Mouse (Mus musculus) heart, postnatal 0 days (tissue): ENCODE results near the gene Arhgef33. TPM values are rescaled to one million over a fixed set of nuclear protein-coding genes. Genes with fewer than 3 reads are reported as not detected.

Experiments used
- ATAC-seq: fragments of 200-750 bp; cut with Nextera tagmentation; 2 replicates; pipeline ENCODE4 v1.8.0; 2017; ENCODE audit warnings: low read depth, moderate number of reproducible peaks, moderate library complexity; ENCODE audit not compliant: insufficient read depth
- DNase-seq: peaks from one replicate; pipeline ENCODE4 v3.0.0-alpha.2; 2016; ENCODE audit warnings: low spot score
- H3K27ac ChIP-seq: fragments of 300-500 bp; sonication (generic); 2 replicates; pipeline ENCODE4 v1.5.1; 2014; ENCODE audit warnings: low read depth, mild to moderate bottlenecking
- H3K27me3 ChIP-seq: fragments of 300-500 bp; sonication (generic); 2 replicates; pipeline ENCODE4 v1.6.1; 2014; ENCODE audit warnings: low read length, mixed read lengths; ENCODE audit not compliant: control insufficient read depth, insufficient read depth
- H3K36me3 ChIP-seq: fragments of 300-500 bp; sonication (generic); replicated peaks from 2 replicates; pipeline ENCODE4 v1.6.1; 2014; ENCODE audit warnings: low read length, mixed read lengths; ENCODE audit not compliant: control insufficient read depth, insufficient read depth
- H3K4me1 ChIP-seq: fragments of 300-500 bp; sonication (generic); 2 replicates; pipeline ENCODE4 v1.6.1; 2014; ENCODE audit warnings: antibody characterized with exemption; ENCODE audit not compliant: control insufficient read depth, insufficient read depth
- H3K4me2 ChIP-seq: fragments of 300-500 bp; sonication (generic); 2 replicates; pipeline ENCODE4 v1.6.1; 2014; ENCODE audit warnings: low read depth, mild to moderate bottlenecking, low read length, moderate library complexity
- H3K4me3 ChIP-seq: fragments of 300-500 bp; sonication (generic); 2 replicates; pipeline ENCODE4 v1.5.1; 2014; ENCODE audit warnings: low read depth, low read length
- H3K9ac ChIP-seq: fragments of 300-500 bp; sonication (generic); replicated peaks from 2 replicates; pipeline ENCODE4 v1.6.1; 2014; ENCODE audit warnings: low read depth, low read length, mixed read lengths
- H3K9me3 ChIP-seq: fragments of 300-500 bp; sonication (generic); replicated peaks from 2 replicates; pipeline ENCODE4 v1.6.1; 2016; ENCODE audit warnings: low read length; ENCODE audit not compliant: control insufficient read depth
- CTCF ChIP-seq: IDR thresholded peaks from 2 replicates; pipeline ENCODE4 v1.5.1; 2016; ENCODE audit warnings: antibody characterized with exemption, control low read depth, low read depth
- EP300 ChIP-seq: IDR thresholded peaks from 2 replicates; pipeline ENCODE4 v1.6.1; 2016; ENCODE audit warnings: antibody characterized with exemption, low read depth
- WGBS: fragments of 180-500 bp; shearing (Covaris S2); extraction: QIAGEN DNeasy Blood & Tissue Kit; methylation state at CpG from one replicate; pipeline ENCODE4 v1.1.7; 2014; 5-methylcytosine and 5-hydroxymethylcytosine counted together
- polyA plus RNA-seq: library from polyadenylated mRNA; unstranded; fragments of >200 nt; fragmentation: Nextera tagmentation; extraction: Ambion mirVana; gene quantifications from 2 replicates; pipeline ENCODE4 v1.2.1, GENCODE M21; 2015
- total RNA-seq: library from RNA; depleted of rRNA; stranded (reverse); fragments of >200 nt; gene quantifications from 2 replicates; pipeline ENCODE4 v1.2.3, GENCODE M21; 2014; ENCODE audit warnings: low replicate concordance

Arhgef33 gene
- total and polyA plus RNA-seq, 2 experiments from 2014 or later: 0.86 TPM; not detected in 1

- Histone ChIP-seq H3K9me3 (no peaks in the 10 kb centered on the region), H3K27ac (no peak overlapping the region), H3K4me3 (no peak overlapping the region), H3K9ac (no peak overlapping the region), H3K4me1 (no peaks in the 10 kb centered on the region), H3K4me2 (no peak overlapping the region), H3K27me3 (no peaks in the 10 kb centered on the region), H3K36me3 (no peaks in the 10 kb centered on the region)
- WGBS: 78% methylated on average over 5 of the region's 5 CpGs
- ATAC-seq: no peak
- no peak for DNase-seq
- TF ChIP-seq EP300 (no peak), CTCF (no peak)
These were observed 11.9 kb upstream of the Arhgef33 start for GRCm38 (mm10) chr17:80295258-80295657.

DNA sequence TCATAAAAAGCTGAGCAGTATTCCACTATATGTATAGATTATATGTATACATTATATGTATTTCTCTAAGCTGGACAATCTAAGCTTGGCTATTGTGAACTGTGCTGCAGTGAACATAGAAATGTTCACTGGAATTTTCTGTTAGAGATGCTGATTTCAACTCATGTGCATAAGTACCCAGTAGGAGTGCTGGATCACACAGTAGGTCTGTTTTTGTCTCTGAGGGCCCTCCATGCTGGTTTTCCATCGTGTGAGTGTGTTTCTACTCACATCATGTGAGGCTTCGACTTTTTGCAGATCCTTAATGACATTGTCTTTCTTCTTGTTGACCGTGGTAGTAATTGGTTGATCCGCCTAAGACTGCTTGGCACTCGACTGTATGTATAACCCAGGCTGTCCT, 8.4 kb upstream of the Arhgef33 start:
- Histone ChIP-seq H3K4me1 (no peaks in the 10 kb centered on the region), H3K27me3 (no peaks in the 10 kb centered on the region), H3K9me3 (no peaks in the 10 kb centered on the region), H3K4me3 (no peak overlapping the region), H3K36me3 (no peaks in the 10 kb centered on the region), H3K9ac (no peak overlapping the region), H3K27ac (no peak overlapping the region), H3K4me2 (no peak overlapping the region)
- 81% methylated on average over 5 of the region's 5 CpGs for WGBS
- ATAC-seq (no peak), DNase-seq (no peak)
- TF ChIP-seq CTCF (no peak), EP300 (no peak)

DNA sequence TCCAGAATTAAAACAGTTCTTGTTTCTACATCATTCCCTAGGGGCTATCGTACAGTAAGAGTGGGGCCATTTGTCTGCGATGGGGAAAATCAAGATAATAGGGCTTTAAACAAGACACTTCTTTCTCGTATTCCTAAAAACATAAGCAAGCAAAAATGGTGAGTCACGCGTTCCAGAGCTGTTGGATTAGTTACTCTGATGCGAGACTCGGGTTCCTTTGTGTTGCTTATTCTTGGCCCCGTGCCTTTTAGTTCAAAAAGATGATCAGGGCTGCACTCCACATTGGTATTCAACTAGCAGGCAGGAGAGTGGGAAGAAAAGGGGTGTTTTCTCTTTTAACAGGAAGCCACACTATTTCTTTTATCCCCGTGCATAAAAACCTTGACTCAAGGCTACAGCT, 4.6 kb downstream of the Arhgef33 start:
- TF ChIP-seq EP300 (no peak), CTCF (no peak)
- 61% methylated on average over 9 of the region's 9 CpGs for WGBS
- Histone ChIP-seq H3K4me1 (peaks cover 9% of the 10 kb centered on the region; the same call in 1 of the 2 replicates), H3K9me3 (no peaks in the 10 kb centered on the region), H3K4me3 (no peak overlapping the region), H3K27me3 (no peaks in the 10 kb centered on the region), H3K4me2 (no peak overlapping the region), H3K9ac (no peak overlapping the region), H3K36me3 (no peaks in the 10 kb centered on the region), H3K27ac (no peak overlapping the region)
- ATAC-seq: no peak
- DNase-seq: peak; percentile 9

- Histone ChIP-seq H3K4me2 (no peak overlapping the region), H3K36me3 (no peaks in the 10 kb centered on the region), H3K27me3 (no peaks in the 10 kb centered on the region), H3K4me3 (no peak overlapping the region), H3K4me1 (peaks cover 9% of the 10 kb centered on the region; the same call in 1 of the 2 replicates), H3K9me3 (no peaks in the 10 kb centered on the region), H3K27ac (no peak overlapping the region), H3K9ac (no peak overlapping the region)
- DNase-seq: no peak
- TF ChIP-seq EP300 (no peak), CTCF (no peak)
- 73% methylated on average over 4 of the region's 4 CpGs for WGBS
- ATAC-seq: no peak
These were observed 5.2 kb downstream of the Arhgef33 start for GRCm38 (mm10) chr17:80312405-80312804.

GRCm38 (mm10) chr17:80322228-80322627, 15.0 kb downstream of the Arhgef33 start:
- no peak for ATAC-seq
- DNase-seq: peak; percentile 22
- Histone ChIP-seq H3K9ac (no peak overlapping the region), H3K27ac (no peak overlapping the region), H3K4me1 (no peaks in the 10 kb centered on the region; the same call in 1 of the 2 replicates), H3K27me3 (no peaks in the 10 kb centered on the region), H3K4me2 (no peak overlapping the region), H3K36me3 (no peaks in the 10 kb centered on the region), H3K9me3 (no peaks in the 10 kb centered on the region), H3K4me3 (no peak overlapping the region)
- TF ChIP-seq CTCF: no peak
- no peak for TF ChIP-seq EP300
- WGBS: 43% methylated on average over 6 of the region's 6 CpGs

- TF ChIP-seq CTCF (no peak), EP300 (no peak)
- H3K4me1 ChIP-seq: no peaks in the 10 kb centered on the region; the same call in 1 of the 2 replicates
- 79% methylated on average over 4 of the region's 4 CpGs for WGBS
- no peak overlapping the region for H3K4me3 ChIP-seq
- H3K9me3 ChIP-seq: no peaks in the 10 kb centered on the region
- DNase-seq: no peak
- no peak overlapping the region for H3K27ac ChIP-seq
- H3K9ac ChIP-seq: no peak overlapping the region
- H3K4me2 ChIP-seq: no peak overlapping the region
- H3K36me3 ChIP-seq: no peaks in the 10 kb centered on the region
- H3K27me3 ChIP-seq: no peaks in the 10 kb centered on the region
- ATAC-seq: no peak
These were observed 15.8 kb downstream of the Arhgef33 start for GRCm38 (mm10) chr17:80323015-80323414.
